Mouse (Mus musculus) layer of hippocampus, postnatal 36 days (tissue): ENCODE measurements around the gene Sele. TPM values are rescaled to one million over a fixed set of nuclear protein-coding genes. Genes with fewer than 3 reads are reported as not detected.
"Not testable (repeated sequence)": the region's sequence is repeated elsewhere in the genome, so short reads cannot be mapped to it uniquely, and the experiment has no call there.

ENCODE experiments used
- DNase-seq, 2 experiments: peaks; one replicate each; pipeline ENCODE4 v3.0.0; 2022
- total RNA-seq, 2 experiments: library from RNA; stranded (reverse); gene quantifications; 2 replicates each; pipeline ENCODE4 v1.2.3; 2021

Sele gene
- not detected for total RNA-seq

- DNase-seq, result no peak
Observed at GRCm38 (mm10) chr1:164047934-164048333, at the start of gene Sele. Gene Sele (plus strand): TSS chr1:164048234.

- no peak for DNase-seq
Observed at GRCm38 (mm10) chr1:164001831-164002452, 46.1 kb upstream of the Sele start.

- no peak for DNase-seq
Observed at GRCm38 (mm10) chr1:164004311-164004710, 43.7 kb upstream of the Sele start.

- no peak for DNase-seq
Observed at GRCm38 (mm10) chr1:164009235-164009634, 38.8 kb upstream of the Sele start.

- DNase-seq, result no peak
Observed at GRCm38 (mm10) chr1:164014616-164015015, 33.4 kb upstream of the Sele start.

GRCm38 (mm10) chr1:164018221-164018896 is 29.7 kb upstream of the Sele start:
- DNase-seq, result no peak

- no peak for DNase-seq
Observed at GRCm38 (mm10) chr1:164019789-164020188, 28.2 kb upstream of the Sele start.

GRCm38 (mm10) chr1:164020746-164021145 is 27.3 kb upstream of the Sele start:
- not testable (repeated sequence) for DNase-seq

GRCm38 (mm10) chr1:164022106-164022505 is 25.9 kb upstream of the Sele start:
- not testable (repeated sequence) for DNase-seq

GRCm38 (mm10) chr1:164025685-164026084 is 22.3 kb upstream of the Sele start:
- DNase-seq, result no peak

- DNase-seq, result no peak
Observed at GRCm38 (mm10) chr1:164027416-164027815, 20.6 kb upstream of the Sele start.

GRCm38 (mm10) chr1:164040385-164041135 is 7.5 kb upstream of the Sele start:
- no peak for DNase-seq

- DNase-seq, result no peak
Observed at GRCm38 (mm10) chr1:164043549-164043948, 4.5 kb upstream of the Sele start.

GRCm38 (mm10) chr1:164053561-164053960 is 5.5 kb downstream of the Sele start:
- DNase-seq, result no peak

GRCm38 (mm10) chr1:164054800-164055199 is 6.8 kb downstream of the Sele start:
- DNase-seq, result no peak

GRCm38 (mm10) chr1:164060071-164060470 is 12.0 kb downstream of the Sele start:
- DNase-seq, result no peak

- DNase-seq, result no peak
Observed at GRCm38 (mm10) chr1:164061278-164061677, 13.2 kb downstream of the Sele start.

- DNase-seq, result no peak
Observed at GRCm38 (mm10) chr1:164061925-164062324, 13.9 kb downstream of the Sele start, which contains the start of gene Sell. Gene Sell (plus strand): TSS chr1:164061982.

- DNase-seq, result no peak
Observed at GRCm38 (mm10) chr1:164062856-164063255, 14.8 kb downstream of the Sele start.

- DNase-seq, result no peak
Observed at GRCm38 (mm10) chr1:164063745-164064144, 15.7 kb downstream of the Sele start.

GRCm38 (mm10) chr1:164069261-164069660 is 21.2 kb downstream of the Sele start:
- DNase-seq, result no peak

- DNase-seq, result no peak
Observed at GRCm38 (mm10) chr1:164070461-164070860, 22.4 kb downstream of the Sele start.

- no peak for DNase-seq
Observed at GRCm38 (mm10) chr1:164071111-164071510, 23.1 kb downstream of the Sele start.
